Mouse (Mus musculus) C2C12 (cell line): ENCODE results near the gene Spata3. TPM values are rescaled to one million over a fixed set of nuclear protein-coding genes. Genes with fewer than 3 reads are reported as not detected.
"Not testable (repeated sequence)": the region's sequence is repeated elsewhere in the genome, so short reads cannot be mapped to it uniquely, and the experiment has no call there.

ENCODE experiments used
- H3K27me3 ChIP-seq: one replicate; pipeline ENCODE4 v1.6.1; 2011; ENCODE audit not compliant: control insufficient read depth, insufficient read depth, insufficient read length
- H3K36me3 ChIP-seq: one replicate; pipeline ENCODE4 v1.6.1; 2011; ENCODE audit not compliant: control insufficient read depth, insufficient read depth
- H3K4me3 ChIP-seq: one replicate; pipeline ENCODE4 v1.5.1; 2011; ENCODE audit warnings: mild to moderate bottlenecking, control low read depth; ENCODE audit not compliant: poor library complexity, insufficient read depth, severe bottlenecking
- H3K79me2 ChIP-seq: one replicate; pipeline ENCODE4 v1.6.1; 2011; ENCODE audit not compliant: control insufficient read depth, insufficient read depth
- H3K79me3 ChIP-seq: one replicate; pipeline ENCODE4 v1.6.1; 2011; ENCODE audit warnings: low read depth, control low read depth
- H3ac ChIP-seq: one replicate; pipeline ENCODE3; 2011; ENCODE audit warnings: low read depth; ENCODE audit not compliant: control insufficient read depth, insufficient read length
- CEBPB ChIP-seq: IDR thresholded peaks from one replicate; pipeline ENCODE4 v1.6.1; 2011; ENCODE audit warnings: low read depth, mild to moderate bottlenecking, control low read depth, moderate library complexity
- CTCF ChIP-seq: IDR thresholded peaks from one replicate; pipeline ENCODE4 v1.5.1; 2011; ENCODE audit not compliant: control insufficient read depth, insufficient read depth, insufficient read length
- FOSL1 ChIP-seq: IDR thresholded peaks from one replicate; pipeline ENCODE4 v1.8.0; 2011; ENCODE audit warnings: mild to moderate bottlenecking, low read length; ENCODE audit not compliant: poor library complexity, insufficient read depth, severe bottlenecking
- MAX ChIP-seq: IDR thresholded peaks from one replicate; pipeline ENCODE4 v1.6.1; 2011; ENCODE audit warnings: mild to moderate bottlenecking, control low read depth
- MYOD1 ChIP-seq: IDR thresholded peaks from one replicate; pipeline ENCODE4 v1.6.1; 2011; ENCODE audit warnings: low read depth; ENCODE audit not compliant: control insufficient read depth, insufficient read length
- MYOG ChIP-seq: IDR thresholded peaks from one replicate; pipeline ENCODE4 v1.6.1; 2011; ENCODE audit not compliant: control insufficient read depth, insufficient read length; ENCODE audit errors: extremely low read depth
- USF1 ChIP-seq: IDR thresholded peaks from one replicate; pipeline ENCODE4 v1.6.1; 2011; ENCODE audit warnings: low read depth, mild to moderate bottlenecking, control low read depth, moderate library complexity
- polyA plus RNA-seq: library from polyadenylated mRNA; unstranded; fragments of >200 nt; fragmentation: generic; extraction: Trizol; gene quantifications from one replicate; pipeline ENCODE4 v1.2.1, GENCODE M21; 2012; ENCODE audit warnings: missing spikeins

Gene Spata3
- polyA plus RNA-seq, 1 experiment, result not detected

GRCm38 (mm10) chr1:85977709-85978108, 38.9 kb upstream of the Spata3 start:
- H3ac ChIP-seq, result no peak overlapping the region

GRCm38 (mm10) chr1:85981738-85982357, 34.8 kb upstream of the Spata3 start:
- Histone ChIP-seq H3K79me2 (no peaks in the 10 kb centered on the region), H3ac (no peak overlapping the region), H3K79me3 (no peaks in the 10 kb centered on the region), H3K27me3 (peaks cover 4% of the 10 kb centered on the region), H3K36me3 (no peaks in the 10 kb centered on the region), H3K4me3 (no peak overlapping the region)
- TF ChIP-seq MAX (no peak), CTCF (no peak), MYOG (no peak), CEBPB (no peak), FOSL1 (no peak), USF1 (no peak), MYOD1 (no peak)

More at GRCm38 (mm10) chr1:85977709-85978108, 38.9 kb upstream of the Spata3 start:
- no peak overlapping the region for H3K4me3 ChIP-seq
- H3K36me3 ChIP-seq, result no peaks in the 10 kb centered on the region
- H3K79me3 ChIP-seq, result no peaks in the 10 kb centered on the region
- no peaks in the 10 kb centered on the region for H3K79me2 ChIP-seq
- H3K27me3 ChIP-seq, result no peaks in the 10 kb centered on the region
- no peak for TF ChIP-seq CTCF
- no peak for TF ChIP-seq FOSL1
- TF ChIP-seq USF1, result no peak
- TF ChIP-seq MAX, result no peak
- TF ChIP-seq MYOD1, result no peak
- no peak for TF ChIP-seq MYOG
- no peak for TF ChIP-seq CEBPB

- H3K79me3 ChIP-seq, result no peaks in the 10 kb centered on the region
- TF ChIP-seq MYOD1 (no peak), FOSL1 (no peak), CTCF (no peak), USF1 (no peak), CEBPB (no peak), MYOG (no peak), MAX (no peak)
- H3K27me3 ChIP-seq, result peaks cover 10% of the 10 kb centered on the region
Observed at GRCm38 (mm10) chr1:85985784-85986183, 30.8 kb upstream of the Spata3 start.

GRCm38 (mm10) chr1:85988351-85988750, 28.3 kb upstream of the Spata3 start:
- TF ChIP-seq CTCF (no peak), FOSL1 (no peak), CEBPB (no peak), MYOD1 (no peak), MYOG (no peak), USF1 (no peak)
- H3K79me2 ChIP-seq, result no peaks in the 10 kb centered on the region
- no peaks in the 10 kb centered on the region for H3K36me3 ChIP-seq
- no peaks in the 10 kb centered on the region for H3K79me3 ChIP-seq
- no peak overlapping the region for H3ac ChIP-seq
- H3K27me3 ChIP-seq, result peaks cover 10% of the 10 kb centered on the region
- H3K4me3 ChIP-seq, result no peak overlapping the region

More at GRCm38 (mm10) chr1:85985784-85986183, 30.8 kb upstream of the Spata3 start:
- H3K79me2 ChIP-seq, result no peaks in the 10 kb centered on the region
- no peak overlapping the region for H3ac ChIP-seq
- no peak overlapping the region for H3K4me3 ChIP-seq
- no peaks in the 10 kb centered on the region for H3K36me3 ChIP-seq

GRCm38 (mm10) chr1:85988882-85989281, 27.7 kb upstream of the Spata3 start:
- not testable (repeated sequence) for H3K36me3 ChIP-seq, H3K79me2 ChIP-seq, H3K27me3 ChIP-seq, H3ac ChIP-seq, H3K4me3 ChIP-seq, H3K79me3 ChIP-seq

- H3K36me3 ChIP-seq, result no peaks in the 10 kb centered on the region
- no peak overlapping the region for H3ac ChIP-seq
- H3K79me3 ChIP-seq, result no peaks in the 10 kb centered on the region
- no peak overlapping the region for H3K4me3 ChIP-seq
- no peak for TF ChIP-seq USF1
- TF ChIP-seq CTCF, result no peak
- no peak for TF ChIP-seq MAX
- no peak for TF ChIP-seq CEBPB
- TF ChIP-seq MYOD1, result no peak
- no peak for TF ChIP-seq FOSL1
- no peaks in the 10 kb centered on the region for H3K79me2 ChIP-seq
- peaks cover 5% of the 10 kb centered on the region for H3K27me3 ChIP-seq
Observed at GRCm38 (mm10) chr1:85992175-85992574, 24.4 kb upstream of the Spata3 start.

GRCm38 (mm10) chr1:85993541-85993940, 23.1 kb upstream of the Spata3 start:
- TF ChIP-seq MYOD1 (no peak), MAX (no peak), MYOG (no peak), USF1 (no peak), CTCF (no peak), CEBPB (no peak), FOSL1 (no peak)
- no peaks in the 10 kb centered on the region for H3K79me2 ChIP-seq
- no peaks in the 10 kb centered on the region for H3K36me3 ChIP-seq
- no peaks in the 10 kb centered on the region for H3K79me3 ChIP-seq
- H3K27me3 ChIP-seq, result peaks cover 5% of the 10 kb centered on the region
- no peak overlapping the region for H3ac ChIP-seq
- no peak overlapping the region for H3K4me3 ChIP-seq
